Mouse (Mus musculus) midbrain, embryonic 12.5 days (tissue): ENCODE measurements around the gene Taar2. TPM values are rescaled to one million over a fixed set of nuclear protein-coding genes. Genes with fewer than 3 reads are reported as not detected.

Experiments
- polyA plus RNA-seq: library from polyadenylated mRNA; unstranded; fragments of >200 nt; fragmentation: Nextera tagmentation; extraction: Ambion mirVana; gene quantifications from 2 replicates; pipeline ENCODE4 v1.2.1, GENCODE M21; 2016

Gene Taar2
- polyA plus RNA-seq, 1 experiment from 2014 or later: not detected

Other genes with a start within 250 kb of the Taar2 start
- 101 and 104 TPM in 2 replicates for gene Rps12, start 151.3 kb upstream of the Taar2 start, polyA plus RNA-seq
- 16.4 and 18.3 TPM in 2 replicates for gene Slc18b1, start 141.6 kb upstream of the Taar2 start, polyA plus RNA-seq
- gene Vnn3, start 87.1 kb upstream of the Taar2 start, polyA plus RNA-seq: not detected in 2 replicates
- 1.6 and 1.9 TPM in 2 replicates for gene Vnn1, start 43.9 kb upstream of the Taar2 start, polyA plus RNA-seq
- gene Taar1, start 18.2 kb upstream of the Taar2 start, polyA plus RNA-seq: not detected in 2 replicates
- not detected in 2 replicates for gene Taar3, start 11.0 kb downstream of the Taar2 start, polyA plus RNA-seq
- not detected in 2 replicates for gene Taar4, start 21.9 kb downstream of the Taar2 start, polyA plus RNA-seq
- gene Taar5, start 32.1 kb downstream of the Taar2 start, polyA plus RNA-seq: not detected in 2 replicates
- not detected in 2 replicates for gene Taar6, start 47.1 kb downstream of the Taar2 start, polyA plus RNA-seq
- not detected in 2 replicates for gene Taar7a, start 54.9 kb downstream of the Taar2 start, polyA plus RNA-seq
- gene Taar7b, start 61.4 kb downstream of the Taar2 start, polyA plus RNA-seq: not detected in 2 replicates
- not detected in 2 replicates for gene Taar7d, start 88.7 kb downstream of the Taar2 start, polyA plus RNA-seq
- gene Taar7e, start 99.0 kb downstream of the Taar2 start, polyA plus RNA-seq: not detected in 2 replicates
- gene Taar7f, start 110.9 kb downstream of the Taar2 start, polyA plus RNA-seq: not detected in 2 replicates
- not detected in 2 replicates for gene Taar8a, start 137.9 kb downstream of the Taar2 start, polyA plus RNA-seq
- not detected in 2 replicates for gene Taar8b, start 153.7 kb downstream of the Taar2 start, polyA plus RNA-seq
- not detected in 2 replicates for gene Taar8c, start 163.3 kb downstream of the Taar2 start, polyA plus RNA-seq
- gene Taar9, start 171.0 kb downstream of the Taar2 start, polyA plus RNA-seq: not detected in 2 replicates
- 113 and 130 TPM in 2 replicates for gene Stx7, start 210.7 kb downstream of the Taar2 start, polyA plus RNA-seq